Mouse (Mus musculus) cerebellum, adult 2 months (tissue): ENCODE data around the gene Slfn1.
"Not testable (repeated sequence)": the region's sequence is repeated elsewhere in the genome, so short reads cannot be mapped to it uniquely, and the experiment has no call there.

Source experiments
- CTCF ChIP-seq: fragments of 200-500 bp; IDR thresholded peaks from 2 replicates; pipeline ENCODE4 v1.5.1; 2011; ENCODE audit warnings: low read depth, mild to moderate bottlenecking, control low read depth, low read length, moderate library complexity, borderline replicate concordance; ENCODE audit not compliant: insufficient read depth
- POLR2A ChIP-seq: fragments of 200-500 bp; IDR thresholded peaks from 2 replicates; pipeline ENCODE4 v1.6.1; 2011; ENCODE audit warnings: low read length, control low read depth, borderline replicate concordance; ENCODE audit not compliant: insufficient read depth

GRCm38 (mm10) chr11:83137253-83137652 is 20.6 kb downstream of the Slfn1 start:
- not testable (repeated sequence) for TF ChIP-seq CTCF, POLR2A
